Mouse (Mus musculus): ENCODE measurements around the gene Glipr1.
"Not testable (repeated sequence)": the region's sequence is repeated elsewhere in the genome, so short reads cannot be mapped to it uniquely, and the experiment has no call there.

The Glipr1 gene

DNA sequence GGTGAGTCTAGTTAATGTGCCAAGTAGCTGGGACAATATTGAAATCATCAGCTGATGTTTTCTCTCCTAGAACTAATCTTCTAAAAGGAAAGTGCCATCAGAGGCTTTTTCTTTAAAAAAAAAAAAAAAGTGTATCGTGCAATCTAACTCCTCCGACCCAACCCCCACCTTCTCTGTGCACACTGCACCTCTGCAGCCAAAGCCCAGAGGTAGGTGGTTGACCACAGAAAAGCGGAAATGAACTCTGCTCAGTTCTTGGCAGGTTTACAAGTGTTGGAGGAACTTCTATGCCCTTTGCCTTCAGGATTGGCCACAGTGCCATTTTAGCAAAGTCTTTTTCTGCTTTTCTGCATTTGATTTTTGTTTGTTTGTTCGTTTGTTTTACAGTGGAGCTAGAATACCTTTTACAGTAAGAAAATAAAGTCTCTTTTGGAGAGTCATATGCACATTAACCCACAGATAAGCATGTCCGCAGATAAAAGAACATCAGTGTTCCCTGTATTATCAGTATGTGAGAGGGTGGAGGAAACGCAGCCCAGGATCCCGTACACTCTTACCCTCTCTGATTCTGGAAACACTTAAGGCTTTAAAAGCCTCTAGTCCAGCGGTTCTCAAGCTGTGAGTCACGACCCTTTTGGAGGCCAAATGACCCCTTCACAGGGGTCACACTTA is at the start of gene Glipr1:
Gene Glipr1 (minus strand): TSS at position 88 of the 672 bp plus-strand sequence.
- in situ Hi-C loops (cut with MboI; ENCODE audit: low pct_unique_long_range_greater_than_20kb in 1 of 2, low sequenced_read_pairs in 2 of 2, unreplicated experiment in 1 of 2), result no loop called here

DNA sequence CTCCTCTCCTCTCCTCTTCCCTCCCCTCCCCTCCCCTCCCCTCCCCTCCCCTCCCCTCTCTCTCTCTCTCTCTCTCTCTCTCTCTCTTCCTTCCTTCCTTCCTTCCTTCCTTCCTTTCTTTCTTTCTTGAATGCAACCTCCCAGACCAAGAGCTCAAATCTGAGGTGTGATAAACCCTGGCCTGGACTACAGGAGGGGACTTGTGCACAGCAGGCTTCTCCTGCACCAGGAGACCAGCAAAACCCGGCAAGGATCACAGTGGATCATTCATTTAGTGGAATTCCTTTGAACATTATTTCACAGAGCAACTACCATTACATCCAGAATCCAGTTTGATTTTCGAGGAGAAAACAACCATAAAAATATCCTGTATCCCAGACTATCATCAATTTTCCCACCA is 49.5 kb upstream of the Glipr1 start:
- in situ Hi-C loops (cut with MboI; ENCODE audit: low pct_unique_long_range_greater_than_20kb in 1 of 2, low sequenced_read_pairs in 2 of 2, unreplicated experiment in 1 of 2), result not testable (repeated sequence)

DNA sequence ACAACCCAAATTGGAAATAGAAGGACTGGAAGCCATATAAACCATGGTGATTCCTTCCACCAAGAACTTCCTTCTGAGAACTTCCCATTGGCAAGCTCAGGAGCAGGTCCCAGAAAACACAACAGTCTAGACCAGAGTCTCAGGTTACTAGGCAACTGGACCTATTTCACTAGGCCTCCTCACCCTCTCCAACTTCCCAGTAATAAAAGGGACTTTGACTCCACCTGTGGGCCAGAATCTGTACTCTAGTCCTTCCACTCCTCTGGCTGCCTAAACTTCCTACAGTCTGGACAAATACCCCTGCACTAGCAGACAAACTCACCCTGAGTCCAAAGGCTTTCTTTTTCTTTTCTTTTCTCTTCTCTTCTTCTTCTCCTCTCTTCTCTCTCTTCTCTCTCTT is 48.8 kb upstream of the Glipr1 start:
- in situ Hi-C loops (cut with MboI; ENCODE audit: low pct_unique_long_range_greater_than_20kb in 1 of 2, low sequenced_read_pairs in 2 of 2, unreplicated experiment in 1 of 2), result no loop called here

GRCm38 (mm10) chr10:112044283-112044682 is 41.9 kb upstream of the Glipr1 start:
- in situ Hi-C loops (cut with MboI; ENCODE audit: low pct_unique_long_range_greater_than_20kb in 1 of 2, low sequenced_read_pairs in 2 of 2, unreplicated experiment in 1 of 2), result not testable (repeated sequence)

- in situ Hi-C loops (cut with MboI; ENCODE audit: low pct_unique_long_range_greater_than_20kb in 1 of 2, low sequenced_read_pairs in 2 of 2, unreplicated experiment in 1 of 2), result not testable (repeated sequence)
These were observed 41.1 kb upstream of the Glipr1 start for GRCm38 (mm10) chr10:112043523-112043922.

GRCm38 (mm10) chr10:112028689-112029088 is 26.3 kb upstream of the Glipr1 start:
- in situ Hi-C loops (cut with MboI; ENCODE audit: low pct_unique_long_range_greater_than_20kb in 1 of 2, low sequenced_read_pairs in 2 of 2, unreplicated experiment in 1 of 2), result not testable (repeated sequence)

DNA sequence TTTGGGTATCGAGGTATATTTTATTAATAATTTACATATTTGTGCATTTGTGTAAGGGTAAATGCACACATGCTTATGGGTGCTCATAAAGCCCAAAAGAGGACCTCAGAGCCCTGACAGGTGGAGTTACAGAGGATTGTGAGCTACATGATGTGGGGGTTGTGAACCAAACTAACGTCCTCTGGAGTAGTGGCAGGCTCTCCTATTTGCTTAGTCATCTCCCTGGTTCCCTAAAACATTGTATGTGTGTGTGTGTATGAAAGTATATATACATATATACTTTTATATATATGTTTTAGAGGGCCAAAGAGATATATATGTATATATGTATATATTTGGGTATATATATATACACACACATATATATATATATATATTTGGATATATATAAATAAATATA is 21.2 kb upstream of the Glipr1 start:
- in situ Hi-C loops (cut with MboI; ENCODE audit: low pct_unique_long_range_greater_than_20kb in 1 of 2, low sequenced_read_pairs in 2 of 2, unreplicated experiment in 1 of 2), result no loop called here

- in situ Hi-C loops (cut with MboI; ENCODE audit: low pct_unique_long_range_greater_than_20kb in 1 of 2, low sequenced_read_pairs in 2 of 2, unreplicated experiment in 1 of 2), result not testable (repeated sequence)
These were observed 7.1 kb upstream of the Glipr1 start for GRCm38 (mm10) chr10:112009511-112009910.

DNA sequence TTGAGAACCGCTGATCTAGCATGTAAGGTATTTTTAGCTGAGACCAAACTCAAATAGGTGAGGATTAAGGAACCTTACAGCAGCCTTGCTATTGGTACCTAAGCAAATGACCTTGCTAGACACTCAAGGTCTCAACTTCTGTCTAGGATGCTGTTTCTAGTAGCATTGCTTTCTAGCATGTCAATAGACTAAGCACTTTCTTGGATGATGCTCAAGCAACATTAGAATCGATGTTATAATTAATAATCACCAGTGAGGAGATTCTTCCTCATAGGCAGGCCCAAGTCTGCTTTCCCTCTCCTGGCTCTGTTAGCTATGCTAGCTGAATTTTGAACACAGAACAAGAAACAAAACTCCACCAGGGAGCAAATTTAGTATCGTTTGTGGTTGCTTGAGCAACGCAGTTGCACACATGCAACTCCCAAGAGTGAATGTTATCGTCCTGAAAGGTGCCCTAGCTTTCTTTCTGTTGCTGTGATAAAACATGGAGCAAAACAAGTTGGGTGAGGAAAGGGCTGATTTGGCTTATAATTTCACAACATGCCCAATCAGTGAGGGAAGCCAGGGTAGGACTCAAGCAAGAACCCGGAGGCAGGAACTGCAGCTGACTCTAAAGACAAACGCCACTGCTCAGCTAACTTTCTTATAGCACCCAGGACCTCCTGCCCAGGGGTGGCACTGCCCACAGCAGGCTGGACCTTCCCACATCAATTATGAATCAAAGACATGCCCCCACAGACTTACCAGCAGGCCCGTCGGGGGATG is 493 bp downstream of the Glipr1 start:
- in situ Hi-C loops (cut with MboI; ENCODE audit: low pct_unique_long_range_greater_than_20kb in 1 of 2, low sequenced_read_pairs in 2 of 2, unreplicated experiment in 1 of 2), result no loop called here

DNA sequence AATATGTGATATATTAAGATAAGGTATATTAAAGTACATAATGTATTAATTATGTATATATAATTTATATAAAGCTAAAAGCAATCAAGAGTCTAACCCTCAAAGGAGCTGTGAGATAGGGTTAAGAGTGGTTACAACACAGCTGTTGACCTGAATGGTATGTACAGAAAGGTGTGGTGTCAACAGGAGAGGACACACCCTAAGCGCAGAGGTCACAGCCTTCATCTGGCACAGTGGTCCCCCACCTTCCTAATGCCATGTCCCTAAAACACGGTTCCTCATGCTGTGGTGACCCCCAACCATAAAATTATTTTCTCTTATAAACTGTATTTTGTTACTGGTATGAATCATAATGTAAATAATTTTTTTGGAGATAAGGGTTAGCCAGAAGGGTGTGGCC is 1.1 kb downstream of the Glipr1 start:
- in situ Hi-C loops (cut with MboI; ENCODE audit: low pct_unique_long_range_greater_than_20kb in 1 of 2, low sequenced_read_pairs in 2 of 2, unreplicated experiment in 1 of 2), result no loop called here

DNA sequence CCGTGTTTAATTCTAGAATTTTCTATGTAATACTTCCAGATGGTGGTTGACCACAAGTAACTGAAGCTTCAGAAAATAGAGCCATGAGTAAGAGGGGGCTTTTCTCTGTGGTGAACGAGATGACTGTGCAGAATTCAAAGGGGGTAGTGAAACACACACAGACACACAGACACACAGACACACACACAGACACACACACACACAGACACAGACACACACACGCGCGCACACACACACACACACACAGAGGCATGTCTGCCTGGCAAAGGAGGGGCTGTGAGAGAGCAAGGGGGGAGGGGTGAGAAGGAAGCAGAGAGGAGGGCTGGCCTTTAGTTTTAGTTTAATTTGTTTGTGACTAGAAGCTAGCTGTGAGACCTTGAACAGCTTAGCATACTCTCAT is 1.9 kb downstream of the Glipr1 start:
- in situ Hi-C loops (cut with MboI; ENCODE audit: low pct_unique_long_range_greater_than_20kb in 1 of 2, low sequenced_read_pairs in 2 of 2, unreplicated experiment in 1 of 2), result no loop called here

DNA sequence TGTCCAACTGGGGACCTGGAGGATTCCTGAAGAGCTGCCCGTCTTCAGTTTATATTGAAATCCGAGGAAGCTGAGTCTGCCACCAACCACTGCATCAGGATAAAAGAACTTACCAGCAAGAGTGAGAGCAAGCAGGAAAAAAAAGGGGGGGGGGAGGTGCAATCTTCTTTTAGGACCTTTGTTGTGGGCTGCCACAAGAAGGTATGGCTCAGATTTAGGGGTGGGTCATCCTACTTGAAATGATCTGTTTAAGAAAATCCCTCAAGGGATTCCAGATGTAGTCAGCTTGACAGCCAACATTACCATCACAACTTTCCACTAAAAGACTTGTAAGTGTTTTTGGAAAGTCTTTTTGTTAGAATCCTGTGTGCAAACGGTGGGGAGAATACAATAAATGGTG is 2.7 kb downstream of the Glipr1 start:
- in situ Hi-C loops (cut with MboI; ENCODE audit: low pct_unique_long_range_greater_than_20kb in 1 of 2, low sequenced_read_pairs in 2 of 2, unreplicated experiment in 1 of 2), result no loop called here

GRCm38 (mm10) chr10:111997671-111998070 is 4.8 kb downstream of the Glipr1 start:
- in situ Hi-C loops (cut with MboI; ENCODE audit: low pct_unique_long_range_greater_than_20kb in 1 of 2, low sequenced_read_pairs in 2 of 2, unreplicated experiment in 1 of 2), result no loop called here

- in situ Hi-C loops (cut with MboI; ENCODE audit: low pct_unique_long_range_greater_than_20kb in 1 of 2, low sequenced_read_pairs in 2 of 2, unreplicated experiment in 1 of 2), result no loop called here
These were observed 5.5 kb downstream of the Glipr1 start for GRCm38 (mm10) chr10:111996911-111997347.

GRCm38 (mm10) chr10:111996549-111996904 is 5.9 kb downstream of the Glipr1 start:
- in situ Hi-C loops (cut with MboI; ENCODE audit: low pct_unique_long_range_greater_than_20kb in 1 of 2, low sequenced_read_pairs in 2 of 2, unreplicated experiment in 1 of 2), result no loop called here

GRCm38 (mm10) chr10:111995803-111996548 is 6.5 kb downstream of the Glipr1 start:
- in situ Hi-C loops (cut with MboI; ENCODE audit: low pct_unique_long_range_greater_than_20kb in 1 of 2, low sequenced_read_pairs in 2 of 2, unreplicated experiment in 1 of 2), result no loop called here

- in situ Hi-C loops (cut with MboI; ENCODE audit: low pct_unique_long_range_greater_than_20kb in 1 of 2, low sequenced_read_pairs in 2 of 2, unreplicated experiment in 1 of 2), result no loop called here
These were observed 16.0 kb downstream of the Glipr1 start for GRCm38 (mm10) chr10:111986453-111986852.

DNA sequence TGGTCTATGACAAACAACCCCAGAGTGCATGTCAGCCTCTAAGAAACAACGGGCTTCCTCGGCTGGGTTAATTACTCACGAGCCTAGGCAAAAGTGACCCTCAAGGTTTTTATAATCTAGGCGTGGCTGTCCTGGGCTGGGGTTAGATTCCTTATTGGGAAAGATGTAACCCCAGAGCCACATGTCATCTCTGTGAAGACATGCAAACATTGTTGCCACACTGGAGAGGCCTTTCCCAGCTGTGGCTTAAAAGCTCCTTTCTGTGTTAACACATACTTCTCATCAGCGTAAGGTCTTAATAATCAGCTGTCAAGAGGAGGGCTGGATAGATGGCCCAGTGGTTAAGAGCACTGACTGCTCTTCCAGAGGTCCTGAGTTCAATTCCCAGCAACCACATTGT is 19.4 kb downstream of the Glipr1 start:
- in situ Hi-C loops (cut with MboI; ENCODE audit: low pct_unique_long_range_greater_than_20kb in 1 of 2, low sequenced_read_pairs in 2 of 2, unreplicated experiment in 1 of 2), result no loop called here

DNA sequence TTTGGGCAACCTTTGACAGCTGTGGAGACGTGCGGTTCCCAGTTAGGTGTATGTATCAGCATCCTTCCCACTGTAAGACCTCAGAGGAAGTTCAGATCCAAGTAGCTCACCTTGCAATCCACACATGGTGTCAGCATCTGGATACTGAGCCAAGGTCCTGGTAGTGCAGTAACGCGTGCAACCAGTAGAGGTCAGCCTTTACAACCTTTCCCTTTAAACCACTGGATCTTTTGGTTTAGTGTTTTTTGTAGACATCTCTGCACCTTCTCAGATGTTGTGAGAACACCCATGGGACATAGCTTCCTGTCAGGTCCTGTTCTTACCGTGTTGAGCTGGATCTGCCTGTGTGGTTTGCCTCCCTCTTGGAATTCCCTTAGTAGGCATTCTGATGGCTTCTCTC is 24.8 kb downstream of the Glipr1 start:
- in situ Hi-C loops (cut with MboI; ENCODE audit: low pct_unique_long_range_greater_than_20kb in 1 of 2, low sequenced_read_pairs in 2 of 2, unreplicated experiment in 1 of 2), result no loop called here
